Comparison of ENCODE assay signal across 8 mouse cellular contexts in the genomic region with DNA sequence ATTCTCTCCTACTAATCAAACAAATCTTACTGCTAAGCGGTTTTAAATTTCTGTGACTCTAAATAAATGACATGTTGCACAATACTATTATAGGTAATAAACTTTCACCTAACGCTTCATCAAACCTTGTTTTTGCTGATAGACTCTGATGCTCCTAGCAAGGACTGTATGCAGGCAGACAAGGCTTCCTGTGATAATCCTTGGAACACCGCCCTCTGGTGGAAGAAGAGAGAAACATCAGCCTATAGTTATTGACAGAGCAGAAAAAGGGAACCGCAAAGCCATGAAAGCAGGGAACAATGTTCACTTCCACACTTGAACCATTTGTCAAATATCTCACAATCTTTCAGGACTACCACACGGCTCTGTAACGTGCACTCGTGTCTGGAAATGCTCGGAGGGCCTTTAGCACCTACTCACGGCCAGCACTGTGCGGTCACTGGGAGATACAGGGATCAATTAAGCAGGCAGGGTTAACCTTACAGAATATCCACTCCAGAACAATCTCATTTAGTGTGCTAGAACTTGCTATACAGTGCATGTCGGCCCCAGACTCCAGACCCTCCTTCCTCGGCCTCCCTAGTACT. TPM values are rescaled to one million over a fixed set of nuclear protein-coding genes. Genes with fewer than 3 reads are reported as not detected.
DNase-seq lines count a peak whose midpoint lies in the region; ATAC-seq and TF ChIP-seq lines count a peak whose summit lies in the region.

No protein-coding gene starts in this region.

- H3K4me2 ChIP-seq in heart, embryonic 11.5 days: no peak overlapping the region
- H3K4me2 ChIP-seq in hindbrain, embryonic 11.5 days (replicated peaks; ENCODE audit: low read depth, low read length): no peak overlapping the region

- no peaks in the 10 kb centered on the region for H3K4me1 ChIP-seq in heart, embryonic 11.5 days (ENCODE audit: control insufficient read depth, insufficient read depth, low read length)
- H3K4me1 ChIP-seq in hindbrain, embryonic 11.5 days (replicated peaks; ENCODE audit: control insufficient read depth, insufficient read depth, low read length): no peaks in the 10 kb centered on the region
- no peaks in the 10 kb centered on the region for H3K4me1 ChIP-seq in midbrain, embryonic 10.5 days
- no peaks in the 10 kb centered on the region for H3K4me1 ChIP-seq in small intestine, adult 2 months (ENCODE audit: control insufficient read depth, insufficient read depth, insufficient read length, low read length)

- no peak for TF ChIP-seq POLR2A in small intestine, adult 2 months (IDR thresholded peaks at IDR 0.05; ENCODE audit: low read depth, low read length)

- H3K9me3 ChIP-seq in heart, embryonic 11.5 days (replicated peaks; ENCODE audit: control insufficient read depth, low read length): no peaks in the 10 kb centered on the region
- H3K9me3 ChIP-seq in hindbrain, embryonic 11.5 days (ENCODE audit: control insufficient read depth, low read length): no peaks in the 10 kb centered on the region
- H3K9me3 ChIP-seq in midbrain, embryonic 10.5 days (replicated peaks): no peaks in the 10 kb centered on the region

- 55% methylated on average over 12 of the region's 12 CpGs for WGBS in heart, embryonic 11.5 days (ENCODE audit: insufficient replicate concordance)
- 63% methylated on average over 12 of the region's 12 CpGs for WGBS in hindbrain, embryonic 11.5 days
- 62% methylated on average over 12 of the region's 12 CpGs for WGBS in midbrain, embryonic 10.5 days
- 59% methylated on average over 12 of the region's 12 CpGs for WGBS in small intestine, adult 2 months

- TF ChIP-seq CTCF in small intestine, adult 2 months (IDR thresholded peaks at IDR 0.05; ENCODE audit: extremely low read depth, insufficient read length, insufficient replicate concordance, low read depth, low read length): peak; percentile 28; the same call in 1 of the 2 replicates

- no peak overlapping the region for H3K4me3 ChIP-seq in heart, embryonic 11.5 days (ENCODE audit: low read depth, low read length)
- H3K4me3 ChIP-seq in hindbrain, embryonic 11.5 days (ENCODE audit: low read depth, low read length): no peak overlapping the region
- H3K4me3 ChIP-seq in midbrain, embryonic 10.5 days: no peak overlapping the region
- no peak overlapping the region for H3K4me3 ChIP-seq in small intestine, adult 2 months (ENCODE audit: low read depth, low read length)

- no peaks in the 10 kb centered on the region for H3K27me3 ChIP-seq in heart, embryonic 11.5 days (ENCODE audit: control insufficient read depth, insufficient read depth, low read length)
- no peaks in the 10 kb centered on the region for H3K27me3 ChIP-seq in hindbrain, embryonic 11.5 days (ENCODE audit: control insufficient read depth, insufficient read depth, low read length)
- H3K27me3 ChIP-seq in midbrain, embryonic 10.5 days (ENCODE audit: low read depth, poor library complexity, severe bottlenecking): no peaks in the 10 kb centered on the region
- H3K27me3 ChIP-seq in small intestine, adult 2 months (ENCODE audit: control insufficient read depth, insufficient read depth, low read length): no peaks in the 10 kb centered on the region

- peaks cover 12% of the 10 kb centered on the region for H3K36me3 ChIP-seq in heart, embryonic 11.5 days (ENCODE audit: control insufficient read depth, insufficient read depth, low read length)
- peaks cover 5% of the 10 kb centered on the region for H3K36me3 ChIP-seq in hindbrain, embryonic 11.5 days (ENCODE audit: control insufficient read depth, insufficient read depth, low read length)
- H3K36me3 ChIP-seq in midbrain, embryonic 10.5 days: peaks cover 85% of the 10 kb centered on the region
- H3K36me3 ChIP-seq in small intestine, adult 2 months (ENCODE audit: control insufficient read depth, insufficient read depth, low read length): peaks cover 61% of the 10 kb centered on the region

- ATAC-seq in heart, embryonic 11.5 days (replicated peaks; ENCODE audit: insufficient number of reproducible peaks, low FRiP score, low TSS enrichment): no peak
- ATAC-seq in hindbrain, embryonic 11.5 days (ENCODE audit: low FRiP score): 0 out of 2 replicates have a peak, but pooled peaks have one; percentile 57

- DNase-seq in heart, adult 18-20 months: peak; percentile 41 to 71
- peak; percentile 65 for DNase-seq in adrenal gland, postnatal 10 days
- peak; percentile 67 for DNase-seq in embryo, embryonic 11.5 days (ENCODE audit: low read depth, low spot score)
- peak; percentile 86 for DNase-seq in hindbrain, embryonic 11.5 days (ENCODE audit: low spot score)
- DNase-seq in left cerebral cortex, adult 11 months (ENCODE audit: low spot score): peak; percentile 29
- DNase-seq in midbrain, embryonic 10.5 days (ENCODE audit: low spot score): peak; percentile 42

- no peak overlapping the region for H3K27ac ChIP-seq in heart, embryonic 11.5 days (ENCODE audit: low read depth, low read length)
- H3K27ac ChIP-seq in hindbrain, embryonic 11.5 days (ENCODE audit: low read depth, low read length): no peak overlapping the region
- no peak overlapping the region for H3K27ac ChIP-seq in midbrain, embryonic 10.5 days (replicated peaks)
- no peak overlapping the region for H3K27ac ChIP-seq in small intestine, adult 2 months (ENCODE audit: insufficient read depth, low read depth, low read length)

- no peak overlapping the region for H3K9ac ChIP-seq in heart, embryonic 11.5 days (ENCODE audit: low read depth, low read length)
- no peak overlapping the region for H3K9ac ChIP-seq in hindbrain, embryonic 11.5 days (ENCODE audit: low read depth, low read length)

RNA-seq across cellular contexts. Expression of a gene that starts 32.2 kb away (rescaled TPM):
- 10 to 100 TPM; 13.4 to 14.9 TPM for total RNA-seq in heart, adult 18-20 months (2021)
- 14.7 and 18.0 TPM in 2 replicates for polyA plus RNA-seq in heart, embryonic 11.5 days (2014; fragmentation: Nextera tagmentation; extraction: Ambion mirVana)
- total RNA-seq in adrenal gland, postnatal 10 days (2021): 10 to 100 TPM; 21.5 to 23.2 TPM
- polyA plus RNA-seq in hindbrain, embryonic 11.5 days (2014; fragmentation: Nextera tagmentation; extraction: Ambion mirVana): 23.2 and 28.2 TPM in 2 replicates
- 19.2 and 20.2 TPM in 2 replicates for polyA plus RNA-seq in midbrain, embryonic 10.5 days (2016; fragmentation: Nextera tagmentation; extraction: Ambion mirVana)
- polyA plus RNA-seq in small intestine, adult 2 months (2012; rRNA removed): 3.3 and 5.7 TPM in 2 replicates

Comparison
In these comparisons a context has a peak if more than half of its experiments do, and no peak if none do; other contexts are left out.
1. DNase-seq: peak in every context shown above with its lines; median percentile 86 in hindbrain, embryonic 11.5 days; 67 in embryo, embryonic 11.5 days; 65 in adrenal gland, postnatal 10 days; 56 in heart, adult 18-20 months; 42 in midbrain, embryonic 10.5 days; 29 in left cerebral cortex, adult 11 months.